Mouse (Mus musculus) kidney, adult 18-20 months (tissue): ENCODE measurements around the gene Pycard.
"Not testable (repeated sequence)": the region's sequence is repeated elsewhere in the genome, so short reads cannot be mapped to it uniquely, and the experiment has no call there.

Source experiments
- DNase-seq: peaks from one replicate; pipeline ENCODE4 v3.0.0; 2021

Pycard gene

DNA sequence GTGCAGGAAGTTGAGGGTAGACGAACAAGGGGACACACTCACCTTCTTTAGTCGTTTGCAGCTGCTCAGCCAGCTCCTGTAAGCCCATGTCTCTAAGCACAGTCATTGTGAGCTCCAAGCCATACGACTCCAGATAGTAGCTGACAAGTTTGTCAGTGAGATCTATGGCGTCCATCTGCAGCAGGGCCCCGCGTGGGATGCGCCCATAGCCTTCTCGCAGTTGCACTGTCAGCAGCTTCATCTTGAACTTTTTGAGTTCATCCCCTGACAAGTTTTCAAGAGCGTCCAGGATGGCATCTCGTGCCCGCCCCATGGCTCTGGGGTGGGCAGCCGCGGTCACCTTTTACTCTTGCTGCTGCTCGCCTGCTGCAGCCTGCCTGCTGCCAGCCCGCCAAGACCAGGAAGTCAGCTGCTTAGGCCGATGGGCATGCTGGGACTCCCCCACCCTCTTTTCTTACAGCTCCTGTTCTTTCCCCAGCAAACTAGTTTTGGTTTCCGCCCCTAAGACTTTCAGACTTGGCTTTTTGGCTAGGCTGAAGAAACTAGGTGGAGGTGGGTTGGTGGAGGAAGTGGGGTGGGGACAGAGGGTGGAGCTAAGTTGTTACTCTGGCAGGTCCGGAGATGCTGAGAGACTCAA, at the start of gene Pycard:
TSS of gene Pycard (minus strand) at position 527 of the 637 bp plus-strand sequence.
- DNase-seq, result peak; percentile 59

DNA sequence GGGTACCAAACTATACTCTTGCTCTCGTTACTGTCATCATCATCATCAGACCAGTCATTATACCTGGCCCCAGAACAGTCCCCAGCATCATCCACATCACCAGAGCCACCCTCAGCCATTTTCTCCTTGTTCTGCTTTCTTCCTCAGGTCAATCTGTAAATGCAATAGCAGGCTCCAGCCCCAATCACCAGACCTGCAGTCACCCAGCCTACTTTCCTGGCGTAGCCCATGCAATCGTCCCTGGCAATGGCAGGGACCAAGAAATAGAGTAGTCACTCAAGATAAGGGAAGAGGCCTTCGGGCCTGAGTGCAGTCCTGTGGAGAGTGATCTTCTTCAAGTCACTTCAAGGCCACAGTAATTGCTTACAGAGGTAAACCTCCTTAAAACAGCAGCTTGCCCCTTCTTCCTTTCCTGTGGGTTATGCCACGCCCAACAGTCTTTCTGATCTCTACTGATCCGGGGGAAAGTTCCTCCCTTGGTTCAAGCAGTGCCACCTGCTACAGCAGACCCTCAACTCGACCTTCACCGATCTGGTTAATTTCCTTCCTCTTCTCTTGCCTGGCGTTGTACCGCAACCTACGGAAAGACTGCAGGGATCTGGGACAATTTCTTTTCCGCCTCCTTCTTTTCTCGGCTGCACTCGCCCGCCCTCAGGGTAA, 48.6 kb upstream of the Pycard start:
- not testable (repeated sequence) for DNase-seq

DNA sequence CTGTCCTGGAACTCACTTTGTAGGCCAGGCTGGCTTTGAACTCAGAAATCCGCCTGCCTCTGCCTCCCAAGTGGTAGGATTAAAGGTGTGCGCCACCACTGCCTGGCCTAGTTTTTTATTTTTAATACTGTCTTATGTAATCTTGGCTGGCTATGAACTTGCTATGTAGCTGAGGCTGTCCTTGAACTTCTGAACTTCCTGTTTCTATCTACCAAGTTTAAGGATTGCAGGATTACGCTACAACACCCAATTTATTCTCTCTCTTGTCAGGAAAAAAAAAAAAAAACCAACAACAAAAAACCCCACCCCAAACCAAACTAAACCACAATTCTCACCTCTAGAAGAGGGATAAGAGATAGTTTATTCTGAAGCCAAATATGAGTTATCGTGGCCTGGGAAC, 39.9 kb upstream of the Pycard start:
- no peak for DNase-seq

DNA sequence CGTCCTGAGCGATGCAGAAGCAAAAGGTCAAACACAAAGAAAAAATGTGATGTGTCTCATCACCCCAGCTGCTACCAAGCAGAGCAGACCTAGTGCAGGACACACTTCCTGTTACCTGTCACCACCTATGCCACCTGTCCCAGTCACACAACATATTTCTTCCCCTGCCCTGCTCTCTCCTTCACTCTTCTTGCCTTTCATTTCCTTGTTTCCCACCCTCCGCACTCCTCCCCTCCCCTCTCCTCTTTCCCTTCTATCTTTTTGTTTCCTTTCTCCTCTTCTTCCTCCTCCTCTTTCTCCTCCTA, 39.3 kb upstream of the Pycard start:
- no peak for DNase-seq

DNA sequence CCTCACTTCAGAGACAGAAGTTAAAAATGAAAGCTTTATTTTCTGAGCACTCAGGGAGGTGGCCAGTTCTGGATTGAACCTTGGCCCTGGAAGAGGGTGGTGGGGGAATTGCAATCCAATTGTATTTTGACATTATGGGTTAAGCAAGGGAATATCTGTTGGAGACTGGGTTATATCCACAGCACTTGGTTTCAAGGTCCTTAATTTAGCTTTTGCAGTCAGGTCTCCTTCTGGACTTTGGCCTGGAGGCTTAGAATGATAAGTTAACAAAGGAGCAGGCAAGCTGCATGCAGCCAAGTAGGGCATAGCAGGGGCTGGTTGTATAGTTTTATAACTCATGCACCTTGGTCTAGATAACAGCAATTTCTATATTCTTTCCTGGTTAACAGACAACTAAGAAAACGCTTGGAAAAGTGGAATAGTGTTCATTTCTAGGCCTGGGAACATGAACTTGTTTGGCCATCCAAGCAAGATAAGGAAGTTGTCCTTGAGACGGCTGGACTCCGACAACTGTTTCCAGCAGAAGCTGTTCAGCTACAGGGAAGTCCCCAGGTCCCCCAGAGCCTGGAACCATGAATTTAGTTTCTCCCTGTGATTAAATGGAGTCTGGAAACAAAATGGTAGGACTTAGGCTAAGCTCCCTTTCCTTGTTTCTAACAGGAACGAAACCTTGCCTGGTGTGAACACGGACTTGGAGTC, 38.8 kb upstream of the Pycard start:
- no peak for DNase-seq

DNA sequence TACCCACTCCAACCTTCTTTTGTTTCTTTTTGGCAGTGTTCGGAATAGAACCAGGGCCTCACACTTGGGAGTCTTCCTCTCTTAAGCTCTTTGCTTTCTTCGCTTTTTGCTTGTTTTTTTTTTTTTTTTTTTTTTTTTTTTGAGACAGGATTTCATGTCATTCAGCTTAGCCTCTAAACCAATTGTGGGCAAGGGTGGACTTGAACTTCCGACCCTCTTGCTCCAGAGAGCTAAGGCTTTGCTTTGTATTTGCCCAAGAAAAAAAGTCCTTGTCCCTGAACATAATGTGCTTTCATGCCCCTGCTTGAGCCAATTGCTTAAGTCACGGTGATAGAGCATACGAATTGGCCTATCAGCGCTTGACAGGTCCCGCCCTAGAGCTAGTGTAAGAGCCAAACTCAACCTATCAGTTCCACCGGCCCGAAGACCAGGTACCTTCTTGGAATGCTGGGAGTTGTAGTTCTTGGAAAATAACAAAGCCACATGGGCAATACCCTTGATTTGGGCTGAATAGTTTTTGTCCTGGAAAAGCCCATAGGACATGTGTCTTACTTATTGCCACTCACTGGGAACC, 37.8 kb upstream of the Pycard start:
- no peak for DNase-seq

DNA sequence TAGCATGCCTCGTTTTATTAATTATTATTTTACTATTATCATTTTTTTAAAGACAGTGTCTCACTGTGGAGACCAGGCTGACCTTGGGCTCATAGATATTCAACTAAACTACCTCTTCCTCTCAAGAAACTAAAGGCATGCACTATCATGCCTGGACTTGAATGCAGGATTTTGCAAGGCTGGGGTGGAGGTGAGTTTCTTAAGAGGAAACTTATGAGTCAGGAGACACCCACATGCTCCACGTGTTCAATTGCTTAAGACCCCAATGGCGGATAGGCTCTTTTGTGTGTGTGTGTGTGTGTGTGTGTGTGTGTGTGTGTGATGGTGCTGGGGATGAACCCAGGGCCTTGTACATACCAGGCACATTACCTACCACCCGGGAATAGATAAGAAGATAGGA, 31.7 kb upstream of the Pycard start:
- DNase-seq, result no peak

DNA sequence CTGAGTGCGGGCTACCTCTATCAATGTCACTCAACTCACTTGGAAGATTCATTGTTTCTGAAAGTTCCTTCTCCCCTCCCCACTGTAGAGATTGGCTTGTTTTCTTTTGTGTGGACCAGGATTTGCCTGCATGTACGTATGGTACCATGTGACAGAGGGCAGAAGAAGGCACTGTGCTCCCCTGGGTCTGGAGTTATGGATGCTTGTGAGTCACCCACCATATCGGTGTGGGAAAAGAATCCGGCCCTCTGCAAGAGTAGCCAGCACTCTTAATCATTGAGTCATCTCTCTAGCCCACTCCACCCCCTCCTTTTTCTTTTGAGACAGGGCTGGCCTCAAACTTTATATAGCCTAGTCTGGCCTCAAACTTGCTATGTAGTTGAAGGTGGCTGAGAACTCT, 31.3 kb upstream of the Pycard start:
- DNase-seq, result no peak

DNA sequence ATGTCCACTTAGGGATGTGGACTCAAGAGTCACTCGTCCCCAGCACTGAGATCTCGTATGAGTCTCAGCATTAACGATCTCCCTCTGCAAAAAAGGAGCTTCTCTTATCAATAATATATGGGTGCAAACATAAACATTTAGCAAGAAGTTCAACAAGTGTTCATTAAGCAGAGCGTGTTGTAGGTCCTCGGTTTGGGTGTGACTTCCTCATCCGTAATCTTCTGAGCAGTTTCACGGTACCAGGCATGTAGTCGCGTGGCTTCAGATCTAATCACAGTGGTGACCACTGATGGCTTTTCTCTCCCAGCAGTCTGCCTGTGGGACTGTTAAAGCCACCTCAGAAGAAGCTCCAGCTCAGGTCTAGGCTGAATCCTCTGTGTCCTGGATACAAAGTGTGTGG, 30.7 kb upstream of the Pycard start:
- DNase-seq, result no peak

DNA sequence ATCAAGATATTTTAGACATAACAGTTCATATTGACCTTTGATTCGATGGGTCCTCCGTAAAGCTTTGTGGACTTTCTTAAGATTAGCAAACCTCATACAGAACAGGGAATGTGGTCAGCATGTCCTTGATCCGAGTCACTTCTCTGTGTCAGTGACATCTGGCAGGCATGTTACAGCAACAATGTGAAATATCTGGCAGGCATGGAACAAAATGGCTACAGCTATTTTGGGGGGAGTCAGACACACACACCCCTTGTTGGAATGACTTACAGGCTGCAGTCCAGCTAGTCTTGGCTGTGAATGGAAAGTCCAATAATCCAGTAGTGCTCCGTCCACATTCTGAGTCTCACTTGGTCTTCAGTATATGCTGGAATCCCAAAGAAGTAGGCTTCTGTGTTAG, 29.9 kb upstream of the Pycard start:
- DNase-seq, result no peak

DNA sequence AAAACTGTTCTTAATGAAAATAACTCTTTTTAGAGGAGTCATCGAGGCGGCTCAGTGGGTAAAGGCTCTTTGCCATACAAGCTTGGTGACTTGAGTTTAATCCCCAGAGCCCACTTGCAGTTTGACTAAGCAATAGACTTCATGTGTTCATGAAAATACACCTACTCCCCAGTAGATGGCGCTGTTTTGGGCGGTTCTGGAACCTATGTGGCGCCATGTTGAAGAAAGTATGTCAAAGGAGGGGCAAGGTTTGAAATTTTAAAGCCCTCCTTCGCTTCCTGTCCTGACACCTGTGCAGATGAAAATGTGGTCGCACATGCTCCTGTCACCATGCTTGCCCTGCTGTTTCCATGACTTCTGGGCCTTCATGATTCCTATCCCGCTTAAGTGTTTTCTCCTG, 29.3 kb upstream of the Pycard start:
- no peak for DNase-seq

DNA sequence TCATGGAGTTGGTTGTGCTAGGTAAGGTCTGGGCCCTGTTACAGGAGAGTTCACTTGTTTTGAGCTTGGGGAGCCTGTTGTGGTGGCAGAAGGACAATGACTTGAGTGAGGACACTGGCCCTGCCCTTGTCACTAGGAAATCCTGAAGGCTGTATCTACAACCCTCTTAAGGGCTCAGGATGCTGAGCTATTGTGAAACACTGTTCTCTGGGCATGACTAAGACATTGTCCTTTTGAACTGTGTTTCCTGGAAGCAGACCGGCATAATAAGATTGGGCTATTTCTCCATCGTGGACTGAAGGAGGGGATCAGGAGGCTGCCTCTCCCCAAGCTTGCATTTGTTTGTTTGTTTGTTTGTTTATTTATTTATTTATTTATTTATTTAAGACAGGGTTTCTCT, 25.5 kb upstream of the Pycard start:
- no peak for DNase-seq

DNA sequence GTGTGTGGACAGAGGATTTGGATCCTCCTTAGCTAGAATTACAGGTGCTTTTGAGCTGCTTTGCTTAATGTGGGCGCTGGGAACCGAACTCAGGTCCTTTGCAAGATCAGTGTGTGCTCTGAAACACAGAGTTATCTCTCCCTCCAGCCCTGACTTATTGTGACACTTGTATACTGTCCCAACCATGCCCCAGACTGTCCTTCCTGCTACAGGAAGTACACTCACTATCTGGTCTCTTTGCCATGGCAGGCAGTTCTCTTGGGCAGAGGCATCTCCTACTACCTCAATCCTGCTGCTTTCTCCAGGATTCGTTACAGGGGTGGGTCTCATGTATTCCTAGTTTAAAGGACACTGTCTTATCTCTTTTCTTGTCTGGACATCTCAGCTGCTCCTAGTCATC, 24.6 kb upstream of the Pycard start:
- no peak for DNase-seq

DNA sequence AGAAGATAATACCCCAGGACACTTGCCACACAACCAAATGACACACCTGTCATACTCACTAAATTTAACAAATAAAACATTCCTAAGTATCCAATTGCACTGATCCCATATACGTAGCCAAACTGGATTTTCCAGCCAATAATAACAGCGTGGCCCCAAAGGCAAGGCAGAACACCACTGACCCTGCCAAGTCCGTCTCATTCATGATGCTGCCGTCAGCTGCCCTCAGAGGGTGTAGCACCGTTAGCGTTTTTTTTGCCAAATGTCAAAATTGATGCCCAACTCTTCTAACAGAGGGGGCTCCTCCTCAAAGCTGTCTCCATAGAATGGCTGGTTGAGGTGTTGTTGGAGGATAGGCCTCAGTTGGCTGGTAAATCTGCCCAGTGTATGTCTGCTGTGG, 23.0 kb upstream of the Pycard start:
- DNase-seq, result no peak

DNA sequence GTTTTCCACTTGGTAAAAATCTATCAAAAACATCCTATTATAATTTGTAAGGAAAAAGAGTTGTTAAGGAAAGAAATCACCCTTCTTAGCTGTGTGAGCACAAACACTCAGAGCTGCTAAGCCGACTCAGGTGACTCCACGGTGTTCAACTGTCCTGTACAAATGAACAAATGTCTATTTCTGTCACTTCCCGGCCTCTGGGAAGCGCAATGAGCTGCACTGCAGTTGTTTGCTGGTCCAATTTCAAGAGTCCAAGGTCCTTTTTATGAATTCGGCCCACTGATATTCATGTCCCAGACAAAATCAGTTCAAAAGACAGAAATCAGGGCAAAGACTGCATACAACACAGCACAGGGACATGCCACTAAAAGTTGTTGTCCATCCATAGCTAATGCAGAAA, 22.5 kb upstream of the Pycard start:
- DNase-seq, result not testable (repeated sequence)

DNA sequence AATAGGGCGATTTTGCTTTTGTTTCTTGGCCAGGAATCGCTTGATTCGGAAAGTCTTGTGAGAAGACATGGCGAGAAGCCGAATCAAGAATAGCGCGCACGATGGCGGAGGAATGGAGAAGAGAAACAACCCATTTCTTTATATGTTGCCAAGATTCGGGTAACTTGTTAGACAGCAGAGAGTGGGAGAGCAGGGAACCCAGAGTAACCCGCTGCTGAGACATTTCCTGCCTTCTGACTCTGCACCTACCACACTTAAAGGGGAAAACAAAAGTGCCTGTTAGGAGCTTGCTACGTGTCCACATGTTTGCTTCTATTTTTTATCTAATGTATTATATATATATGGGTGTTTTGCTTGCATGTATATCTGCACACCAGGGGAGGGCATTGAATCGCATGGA, 19.4 kb upstream of the Pycard start:
- DNase-seq, result no peak

DNA sequence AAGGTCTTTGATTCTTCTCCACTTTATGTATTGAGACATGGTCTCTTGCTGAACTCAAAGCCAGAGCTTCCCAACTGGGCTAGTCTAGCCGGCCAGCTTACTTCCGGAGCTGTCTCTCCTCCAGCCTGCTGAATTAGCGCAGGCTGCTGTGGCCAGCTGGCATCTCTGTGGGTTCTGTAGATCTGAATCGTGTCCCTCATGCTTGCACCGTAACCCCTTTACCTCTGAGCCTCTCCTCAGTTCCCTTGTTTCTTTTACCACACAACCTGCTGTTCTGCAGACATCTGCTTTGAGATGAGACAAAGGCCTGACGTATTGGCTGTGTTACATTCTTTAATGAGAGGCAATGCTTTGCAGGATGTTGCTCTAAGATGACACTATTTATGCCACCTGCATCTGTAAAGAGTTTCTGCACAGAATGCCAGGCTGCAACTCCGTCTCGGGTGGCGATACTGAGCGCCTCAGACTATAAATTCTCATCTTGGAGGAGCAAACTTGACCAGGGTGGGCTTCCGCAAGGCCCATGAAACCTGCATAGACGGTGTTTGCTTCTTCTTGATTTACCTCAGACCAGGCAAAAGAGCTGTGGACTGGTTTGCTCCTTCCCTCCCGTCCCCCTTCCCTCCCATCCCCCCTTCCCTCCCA, 18.6 kb upstream of the Pycard start:
- DNase-seq, result no peak

DNA sequence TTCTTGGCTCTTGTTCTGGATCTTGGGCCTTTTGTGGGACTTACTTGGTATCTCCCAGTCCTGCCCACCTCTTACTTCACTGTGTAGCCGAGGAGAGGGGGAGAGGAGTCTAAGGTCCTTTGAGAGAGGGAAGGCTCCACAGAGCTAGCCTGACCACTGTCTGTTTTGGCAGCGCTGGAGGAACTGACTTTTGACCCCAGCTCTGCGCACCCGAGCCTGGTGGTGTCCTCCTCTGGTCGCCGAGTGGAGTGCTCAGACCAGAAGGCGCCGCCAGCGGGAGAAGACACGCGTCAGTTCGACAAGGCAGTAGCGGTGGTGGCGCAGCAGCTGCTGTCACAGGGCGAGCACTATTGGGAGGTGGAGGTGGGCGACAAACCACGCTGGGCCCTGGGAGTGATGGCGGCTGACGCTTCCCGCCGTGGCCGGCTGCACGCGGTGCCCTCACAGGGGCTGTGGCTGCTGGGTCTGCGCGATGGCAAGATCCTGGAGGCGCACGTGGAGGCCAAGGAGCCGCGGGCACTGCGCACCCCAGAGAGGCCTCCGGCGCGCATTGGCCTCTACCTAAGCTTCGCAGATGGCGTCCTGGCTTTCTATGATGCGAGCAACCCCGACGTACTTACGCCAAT, 16.2 kb upstream of the Pycard start:
- DNase-seq, result no peak

DNA sequence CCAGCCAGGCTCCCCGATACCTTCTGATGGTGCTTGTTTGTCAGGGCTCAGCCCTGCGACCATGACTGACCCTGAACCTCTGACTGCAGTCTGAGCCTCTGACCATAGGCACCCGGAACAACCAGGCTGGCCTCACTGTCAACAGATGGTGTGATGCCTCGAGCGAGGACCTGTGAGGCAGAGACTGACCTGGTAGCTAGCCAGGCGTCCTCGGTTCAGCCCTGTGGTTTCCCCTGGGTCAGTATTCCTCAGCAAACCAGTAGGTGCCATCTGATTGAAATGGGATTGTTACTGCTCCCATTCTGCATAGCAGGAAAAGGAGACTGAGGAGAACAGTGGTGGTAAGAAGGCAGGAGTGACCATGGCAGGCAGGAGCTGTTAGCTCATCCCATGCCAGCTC, 12.5 kb upstream of the Pycard start:
- no peak for DNase-seq

DNA sequence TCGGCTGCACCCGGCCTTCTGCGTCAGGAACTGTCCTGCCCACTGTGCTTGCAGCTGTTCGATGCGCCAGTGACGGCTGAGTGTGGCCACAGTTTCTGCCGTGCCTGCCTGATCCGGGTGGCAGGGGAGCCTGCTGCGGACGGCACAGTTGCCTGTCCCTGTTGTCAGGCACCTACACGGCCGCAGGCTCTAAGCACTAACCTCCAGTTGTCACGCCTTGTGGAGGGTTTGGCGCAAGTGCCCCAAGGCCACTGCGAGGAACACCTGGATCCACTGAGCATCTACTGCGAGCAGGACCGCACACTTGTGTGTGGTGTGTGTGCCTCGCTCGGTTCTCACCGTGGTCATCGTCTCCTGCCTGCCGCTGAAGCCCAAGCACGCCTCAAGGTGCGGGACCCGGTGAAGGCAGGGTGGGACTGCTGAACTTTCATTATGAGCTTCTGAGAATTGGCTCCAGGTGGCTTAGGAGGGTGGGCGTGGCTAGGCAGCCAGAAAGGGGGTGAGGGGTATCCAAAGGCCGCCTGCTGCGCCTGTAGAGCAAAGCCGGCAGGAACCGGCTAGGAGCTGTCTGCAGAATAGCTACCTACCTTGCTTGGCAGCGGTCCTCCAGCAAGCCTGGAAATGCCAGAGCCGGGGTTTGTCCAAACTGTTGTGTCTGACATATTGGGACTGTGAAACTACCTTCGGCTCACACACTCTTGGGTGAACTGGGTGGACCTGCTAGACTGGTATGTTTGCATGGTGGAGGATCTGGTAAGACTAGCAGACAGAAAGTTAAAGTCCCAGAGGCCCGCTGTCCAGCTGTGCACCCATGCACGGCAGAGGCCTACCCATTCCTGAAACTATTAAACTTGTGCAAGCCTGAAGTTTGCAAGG, 11.1 kb upstream of the Pycard start:
- peak; percentile 79 for DNase-seq

DNA sequence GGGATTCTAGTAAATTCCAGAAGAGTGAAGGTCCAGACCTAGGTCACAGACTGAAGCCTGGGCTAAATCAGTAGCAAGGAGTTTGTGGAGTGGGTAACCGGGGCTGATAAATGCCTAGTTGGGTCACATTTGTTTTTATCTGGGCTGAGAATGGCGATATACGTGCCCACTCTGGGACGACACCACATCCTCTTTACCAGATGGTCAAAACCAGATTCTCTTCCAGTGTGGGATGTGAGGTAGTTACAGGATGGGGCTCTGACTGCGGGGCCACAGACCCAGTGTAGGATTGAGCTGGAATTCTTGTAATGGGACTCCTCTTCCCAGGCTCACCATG, 10.5 kb upstream of the Pycard start:
- no peak for DNase-seq

DNA sequence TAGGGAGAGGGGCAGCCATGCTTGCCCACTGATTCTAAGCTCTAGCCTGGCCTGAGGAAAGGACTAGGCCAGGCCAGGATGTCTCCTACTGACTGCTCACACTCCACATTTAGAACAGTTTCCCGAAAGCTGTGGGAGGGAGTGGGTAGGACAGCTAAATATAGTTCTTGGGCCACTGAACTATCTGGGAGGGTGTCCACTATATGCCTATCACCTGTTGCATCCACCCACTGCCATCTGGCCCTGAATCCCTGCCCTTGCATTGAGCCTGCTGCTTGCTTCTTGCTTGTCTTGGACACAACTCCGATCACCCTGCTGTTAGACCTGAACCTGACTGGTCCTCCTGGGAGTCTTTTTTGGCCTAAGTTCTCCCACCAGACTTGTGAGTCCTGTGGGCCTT, 10.0 kb upstream of the Pycard start, which contains the start of gene Trim72:
TSS of gene Trim72 (plus strand) at position 262 of the 400 bp plus-strand sequence.
- DNase-seq, result no peak
